Mouse (Mus musculus): ENCODE measurements around the gene Anks1.

DNA sequence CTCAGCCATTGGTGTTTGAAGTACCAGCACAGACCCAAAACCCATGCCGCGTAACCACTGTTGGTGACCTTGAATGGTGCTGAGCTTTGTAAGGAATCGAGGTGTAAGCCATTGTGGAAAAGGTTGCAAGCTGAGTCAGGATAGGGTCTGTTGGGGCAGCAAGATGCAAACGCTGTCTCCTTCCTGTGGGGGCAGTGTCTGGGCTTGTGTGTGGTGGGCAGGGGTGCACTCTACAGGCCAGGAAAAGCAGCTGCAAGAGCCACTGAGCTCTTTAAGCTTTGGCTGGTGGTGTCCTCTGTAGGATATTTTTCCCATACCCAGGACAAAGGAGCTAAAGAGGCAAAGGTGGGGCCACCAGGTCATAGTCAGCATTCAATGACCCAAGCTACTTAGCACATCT is 139.3 kb downstream of the Anks1 start:
- peak; percentile 67; the same call in 1 of the 2 replicates for TF ChIP-seq ZC3H11A (IDR thresholded peaks at IDR 0.05; ENCODE audit: borderline replicate concordance, low read depth, low read length)
- TF ChIP-seq MAFK (IDR thresholded peaks at IDR 0.05; ENCODE audit: insufficient read depth, low read depth, low read length), result peak; percentile 60; the same call in 1 of the 2 replicates
- TF ChIP-seq CHD2 (IDR thresholded peaks at IDR 0.05; ENCODE audit: low read depth, low read length), result no peak
- TF ChIP-seq ZNF384 (IDR thresholded peaks at IDR 0.05; ENCODE audit: low read depth, low read length), result 0 out of 2 replicates have a peak, but pooled peaks have one; percentile 31
